Mouse (Mus musculus): ENCODE results near the gene Bhlha9.
"Not testable (repeated sequence)": the region's sequence is repeated elsewhere in the genome, so short reads cannot be mapped to it uniquely, and the experiment has no call there.

The Bhlha9 gene

DNA sequence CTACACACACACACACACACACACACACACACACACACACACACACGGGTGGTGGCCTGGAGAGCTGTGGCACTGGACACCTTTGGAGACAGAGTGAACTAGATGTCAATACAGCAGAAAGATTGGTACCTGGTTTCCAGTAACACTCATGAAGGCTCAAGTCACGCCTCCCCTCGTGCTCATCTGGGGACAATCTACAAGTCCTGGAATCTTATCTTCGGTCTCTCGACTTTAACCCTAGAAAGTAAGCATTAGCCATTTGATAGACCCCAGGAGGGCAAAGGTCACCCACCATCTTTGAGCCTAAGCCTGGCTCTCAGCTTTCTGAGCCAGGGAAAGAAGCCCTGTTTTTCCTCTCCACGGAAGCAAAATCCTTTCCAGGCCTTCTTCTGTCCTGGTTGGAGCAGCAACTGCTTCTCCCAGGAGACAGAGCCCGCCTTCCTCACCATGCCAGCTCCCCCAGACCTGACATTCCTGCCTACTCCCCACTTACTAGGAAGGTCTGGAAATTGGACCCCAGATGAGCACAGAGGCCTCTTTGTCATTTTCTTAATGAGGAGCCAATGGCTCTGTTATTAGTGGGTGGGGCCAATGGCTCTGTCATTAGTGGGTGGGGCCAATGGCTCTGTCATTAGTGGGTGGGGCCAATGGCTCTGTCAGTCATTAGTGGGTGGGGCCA lies 10.3 kb upstream of the Bhlha9 start:
- DNase-seq (ENCODE audit: low read depth), result no peak

DNA sequence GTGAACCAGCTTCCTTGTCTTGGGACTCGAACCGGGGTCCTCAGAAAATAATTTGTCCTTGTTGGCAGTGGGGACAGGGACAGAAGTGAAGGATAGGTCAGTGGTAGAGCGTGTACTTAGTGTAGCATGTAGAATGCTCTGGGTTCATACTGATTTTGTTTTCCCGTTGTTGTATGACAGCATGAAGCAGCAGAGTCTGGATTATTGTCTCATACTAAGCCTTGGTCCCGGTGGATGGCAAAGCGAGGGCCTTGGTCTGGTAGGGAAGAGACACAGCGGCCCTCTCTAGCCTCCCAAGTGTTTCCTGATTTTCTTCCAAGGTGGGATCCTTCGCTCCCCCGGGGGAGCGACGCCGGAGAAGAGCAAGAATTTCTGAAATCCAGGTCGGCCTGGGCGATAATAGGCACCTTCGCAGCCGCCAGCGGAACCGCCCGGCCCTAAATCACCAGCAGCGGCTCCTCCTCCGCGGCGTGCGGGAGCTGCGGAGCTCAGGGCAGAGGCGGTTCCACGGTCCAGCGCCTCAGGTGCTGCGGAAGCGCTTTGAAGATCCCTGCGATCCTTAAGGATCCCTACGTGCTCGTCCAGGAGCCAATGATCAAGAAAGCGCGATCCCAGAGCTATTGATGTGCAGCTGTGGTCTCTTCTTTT lies 6.1 kb upstream of the Bhlha9 start:
- no peak for DNase-seq (ENCODE audit: low read depth)

DNA sequence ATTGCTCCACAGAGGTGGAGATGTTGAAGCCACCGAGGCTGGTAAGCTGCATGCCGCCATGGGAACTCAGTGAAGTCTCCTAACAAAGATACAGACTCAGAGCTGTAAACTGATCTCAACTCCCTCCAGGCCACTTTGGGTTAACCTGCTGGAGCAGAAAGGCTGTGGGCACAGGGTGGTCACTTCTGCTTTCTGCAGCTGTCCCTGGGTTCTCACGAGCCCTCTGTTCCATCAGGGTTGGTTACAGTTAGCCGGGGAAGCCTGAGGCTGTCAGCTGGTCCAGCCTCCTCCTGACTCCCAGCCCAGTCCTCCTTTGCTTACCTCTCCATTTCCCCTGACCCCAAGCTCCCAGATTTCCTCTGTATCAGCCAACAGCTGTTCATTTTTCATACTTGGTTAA lies 4.5 kb upstream of the Bhlha9 start:
- no peak for DNase-seq (ENCODE audit: low read depth)

- no peak for DNase-seq (ENCODE audit: low read depth)
Measured at GRCm38 (mm10) chr11:76672561-76673384, 503 bp downstream of the Bhlha9 start.

DNA sequence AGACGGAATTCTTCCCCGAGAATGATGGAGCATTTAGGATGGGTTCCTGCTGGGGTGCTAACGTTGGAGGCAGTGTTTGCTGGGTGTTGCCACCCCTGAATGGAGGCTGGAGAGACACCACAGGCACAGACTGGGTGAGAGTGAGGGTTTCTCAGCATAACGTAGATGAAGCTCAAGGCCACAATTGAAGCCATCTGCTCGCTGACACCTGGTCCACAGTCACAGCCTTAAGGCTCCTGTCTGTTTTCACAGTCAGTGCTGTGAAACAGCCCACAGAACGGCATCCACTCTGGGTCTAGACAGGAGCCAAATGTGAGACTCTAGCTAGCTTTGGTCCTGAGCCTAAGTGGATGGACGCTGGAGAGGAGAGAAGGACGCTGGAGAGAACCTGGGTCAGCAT lies 1.9 kb downstream of the Bhlha9 start:
- no peak for DNase-seq (ENCODE audit: low read depth)

DNA sequence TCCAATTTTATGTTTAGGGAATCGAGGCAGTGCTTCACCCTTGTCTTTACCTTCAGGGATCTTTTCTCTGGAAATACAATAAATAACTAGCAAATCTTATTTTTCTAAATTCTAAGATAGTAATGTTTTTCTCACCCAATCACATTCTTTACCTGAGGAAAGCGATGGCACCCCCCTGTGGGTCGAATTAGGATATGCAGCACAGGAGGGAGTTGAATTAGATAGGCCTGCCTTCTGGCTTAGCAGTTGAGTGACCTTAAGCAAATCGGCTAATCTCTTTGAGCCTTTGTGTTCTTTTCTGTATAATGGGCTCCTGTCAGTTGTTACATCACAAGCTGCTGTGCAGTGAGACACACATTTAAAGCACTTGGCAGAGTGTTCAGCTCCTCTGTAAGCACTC lies 2.4 kb downstream of the Bhlha9 start:
- DNase-seq (ENCODE audit: low read depth), result peak; percentile 29

DNA sequence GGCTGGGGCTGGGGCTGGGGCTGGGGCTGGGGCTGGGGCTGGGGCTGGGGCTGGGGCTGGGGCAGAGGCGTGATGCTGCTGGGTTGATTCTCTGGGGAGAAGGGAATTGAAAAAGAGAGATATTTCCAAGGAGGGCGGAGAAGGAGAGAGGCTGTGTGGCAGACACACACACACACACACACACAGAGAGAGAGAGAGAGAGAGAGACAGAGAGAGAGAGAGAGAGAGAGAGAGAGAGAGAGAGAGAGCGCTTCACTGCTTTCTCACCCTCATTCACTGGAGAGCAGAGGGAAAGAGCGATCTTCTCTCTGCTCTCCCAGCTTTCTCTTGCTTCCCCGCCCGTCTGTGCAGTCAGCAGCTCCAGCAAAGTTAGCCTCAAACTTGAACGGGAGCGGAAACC lies 7.2 kb downstream of the Bhlha9 start, which contains the start of gene Trarg1:
TSS of gene Trarg1 (plus strand) at position 301 of the 400 bp plus-strand sequence.
- not testable (repeated sequence) for DNase-seq (ENCODE audit: low read depth)

DNA sequence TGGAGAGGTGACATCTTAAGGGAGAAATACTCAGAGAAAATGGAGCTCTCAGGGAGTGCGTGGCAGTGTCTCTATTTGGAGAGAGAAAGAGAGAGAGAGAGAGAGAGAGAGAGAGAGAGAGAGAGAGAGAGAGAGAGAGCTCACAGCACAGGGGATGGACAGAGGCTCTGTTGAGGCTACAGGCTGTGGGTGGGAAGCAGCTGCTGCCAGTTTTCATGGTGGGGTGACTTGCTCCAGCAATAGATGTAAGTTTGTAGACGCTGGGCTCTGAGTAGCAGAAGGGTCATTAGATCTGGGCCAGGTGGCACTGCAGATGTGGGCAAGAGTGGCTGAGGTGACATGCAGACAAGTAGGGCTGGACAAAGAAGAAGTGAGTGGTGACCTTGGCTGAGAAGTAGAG lies 13.3 kb downstream of the Bhlha9 start:
- DNase-seq (ENCODE audit: low read depth), result no peak

DNA sequence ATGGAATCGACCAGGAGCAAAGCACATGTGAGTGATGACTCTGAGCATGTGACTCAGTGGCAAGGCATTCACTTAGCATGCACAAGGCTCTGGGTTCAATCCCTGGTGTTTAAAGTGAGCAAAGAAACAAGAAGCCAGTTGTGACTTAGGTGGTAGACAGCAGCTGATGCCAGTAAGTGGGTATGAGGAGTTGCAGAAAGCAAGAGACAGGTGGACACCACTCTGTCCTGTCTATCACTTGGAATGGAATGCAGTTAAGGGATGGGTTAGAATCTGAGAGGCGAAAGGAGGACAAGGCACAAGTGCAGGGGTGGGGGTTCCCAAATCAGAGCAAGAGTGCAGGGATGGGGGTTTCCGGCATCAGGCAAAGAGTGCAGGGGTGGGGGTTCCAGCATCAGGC lies 19.8 kb downstream of the Bhlha9 start:
- DNase-seq (ENCODE audit: low read depth), result no peak

DNA sequence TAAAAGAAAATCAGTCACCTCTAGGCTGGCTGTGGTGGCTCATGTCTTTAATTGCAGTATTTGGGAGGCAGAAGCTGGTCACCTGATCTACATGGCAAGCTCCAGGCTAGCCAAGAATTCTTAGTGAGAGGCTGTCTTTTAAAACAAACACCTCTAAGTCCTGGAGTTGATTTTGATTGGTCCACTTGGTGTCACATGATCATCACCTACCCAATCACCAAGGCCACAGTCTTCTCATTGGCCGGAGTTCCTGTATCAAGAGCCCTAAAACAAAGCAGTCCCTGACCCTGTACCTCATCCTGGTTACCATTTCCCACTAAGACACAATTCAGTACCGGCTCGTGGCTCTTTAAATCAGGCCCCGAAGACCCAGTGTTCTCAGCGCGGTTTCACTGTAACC lies 23.5 kb downstream of the Bhlha9 start:
- peak; percentile 36 for DNase-seq (ENCODE audit: low read depth)

DNA sequence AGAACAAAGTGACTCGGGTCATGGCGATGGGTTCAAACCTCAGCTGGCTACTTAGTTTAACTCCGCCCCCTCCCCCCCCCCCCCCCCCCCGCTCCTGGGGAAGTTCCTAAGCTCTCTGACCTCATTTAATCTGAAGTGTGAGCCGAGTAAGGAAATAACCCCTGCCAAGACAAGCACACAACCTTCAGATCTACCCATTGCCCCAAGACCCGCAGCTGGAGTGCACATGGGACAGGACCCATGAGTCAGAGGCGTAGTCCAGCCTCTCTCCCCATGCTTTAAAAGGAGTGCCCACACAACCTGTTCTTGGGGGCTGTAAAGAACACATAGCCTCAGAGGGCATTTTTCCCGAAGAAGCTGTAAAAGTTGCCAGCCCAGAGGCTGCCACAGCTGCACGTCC lies 27.4 kb downstream of the Bhlha9 start:
- DNase-seq (ENCODE audit: low read depth), result no peak

DNA sequence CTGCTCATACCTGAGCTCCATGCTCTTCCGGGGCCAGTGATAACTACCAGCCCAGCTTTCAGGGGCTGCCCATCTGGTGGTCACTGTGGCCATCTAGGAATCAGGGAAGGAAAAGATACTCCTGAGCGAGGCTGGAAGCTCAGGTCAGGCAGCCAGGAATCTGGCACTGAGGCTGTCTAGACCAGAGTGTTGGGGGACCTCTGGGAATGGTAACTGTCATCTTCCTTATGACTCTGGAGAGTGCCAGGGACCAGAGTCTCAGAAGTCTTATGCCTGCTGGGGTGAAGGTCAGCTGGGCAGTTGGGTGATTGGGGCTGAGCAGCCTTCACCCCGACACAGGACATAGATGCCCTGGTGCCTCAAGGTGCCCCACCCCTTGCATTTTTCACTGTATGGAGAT lies 35.4 kb downstream of the Bhlha9 start:
- no peak for DNase-seq (ENCODE audit: low read depth)

- no peak for DNase-seq (ENCODE audit: low read depth)
Measured at GRCm38 (mm10) chr11:76708066-76708465, 35.8 kb downstream of the Bhlha9 start.

- DNase-seq (ENCODE audit: low read depth), result no peak
Measured at GRCm38 (mm10) chr11:76708881-76709280, 36.6 kb downstream of the Bhlha9 start.

DNA sequence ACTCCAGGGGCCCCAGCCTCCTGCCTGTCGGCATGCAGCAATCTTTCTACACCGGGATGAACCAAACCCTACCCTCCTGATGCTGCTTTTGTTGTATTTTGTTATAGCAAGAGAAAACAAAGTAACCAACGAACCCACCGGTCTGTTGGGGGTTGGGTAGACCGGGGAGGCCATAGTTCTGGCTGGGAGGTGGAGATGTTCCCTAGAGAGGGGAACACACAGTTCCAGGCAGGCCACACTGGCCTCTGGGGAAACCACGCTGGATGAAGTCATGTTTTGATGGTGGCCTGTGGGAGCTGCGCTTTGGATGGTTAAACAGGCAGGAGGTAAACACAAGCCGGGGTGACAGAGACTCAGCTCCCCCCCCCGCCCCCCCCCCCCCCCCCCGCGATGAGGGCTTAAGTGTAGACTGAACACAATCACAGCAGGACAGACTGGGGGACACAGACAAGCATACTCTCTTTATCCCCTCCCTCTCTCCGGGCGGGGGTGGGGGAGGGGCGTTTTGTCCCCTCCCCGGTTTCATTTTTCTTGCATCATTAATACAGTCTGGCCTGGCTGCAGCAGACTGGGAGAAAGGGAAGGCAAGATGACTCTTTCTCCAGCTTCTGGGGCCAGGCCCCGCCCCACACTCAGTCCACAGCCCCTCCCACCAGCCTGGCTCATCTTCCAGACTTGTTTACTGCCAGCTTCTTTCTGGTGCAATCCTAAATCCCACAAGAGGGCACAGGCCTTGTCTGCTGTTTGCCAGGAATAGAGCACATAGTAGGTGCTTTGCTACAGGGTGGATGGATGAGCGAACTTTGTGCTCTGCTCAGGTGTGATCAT lies 37.6 kb downstream of the Bhlha9 start:
- peak; percentile 41 for DNase-seq (ENCODE audit: low read depth)

DNA sequence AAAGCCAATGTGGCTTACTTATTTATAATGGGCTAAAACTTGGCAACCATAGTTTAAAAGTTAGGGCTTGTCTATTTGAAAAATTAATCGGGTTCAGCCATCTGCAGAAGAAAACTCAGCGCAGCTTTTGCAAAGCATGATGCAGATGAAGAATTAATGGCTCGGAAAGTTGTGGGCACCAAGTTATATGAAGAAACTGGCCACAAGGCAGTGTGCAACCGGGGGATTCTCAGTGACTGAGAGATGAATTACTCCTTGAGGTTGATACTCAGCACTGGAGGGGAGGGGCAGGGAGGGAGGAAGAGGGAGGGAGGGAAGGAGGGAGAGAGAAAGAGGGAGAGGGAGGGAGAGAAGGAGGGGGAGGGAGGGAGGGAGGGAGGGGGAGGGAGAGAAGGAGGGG lies 44.7 kb downstream of the Bhlha9 start:
- DNase-seq (ENCODE audit: low read depth), result no peak
